Mouse (Mus musculus): Measurements from ENCODE around the gene Surf2. TPM values are rescaled to one million over a fixed set of nuclear protein-coding genes. Genes with fewer than 3 reads are reported as not detected.

Surf2 gene
- polyA plus RNA-seq, 1 experiment from 2014 or later, result 52.0 TPM

GRCm38 (mm10) chr2:26913416-26914147 lies 2.6 kb upstream of the Surf2 start:
- TF ChIP-seq CTCF (IDR thresholded peaks at IDR 0.05), result no peak
- ATAC-seq (no peak), DNase-seq (ENCODE audit: low read depth, low spot score) (no peak)
- ChIA-PET POLR2A (interaction anchor here (0.6 kb wide), 1 partner anchor 150 kb away, joined by 3 read pairs; no protein-coding TSS in a partner anchor), CTCF (interaction anchor here (1.1 to 2.0 kb wide), 2 partner anchors 17 to 267 kb away, joined by 3 to 7 read pairs; no protein-coding TSS in a partner anchor)
- no peaks in the 10 kb centered on the region for H3K27me3 ChIP-seq
- in situ Hi-C loops (cut with MboI; ENCODE audit: low pct_unique_long_range_greater_than_20kb), result loop anchor here (25.0 kb wide), 1 partner anchor 476 kb away; the partner anchor contains the start of gene Sec16a

DNA sequence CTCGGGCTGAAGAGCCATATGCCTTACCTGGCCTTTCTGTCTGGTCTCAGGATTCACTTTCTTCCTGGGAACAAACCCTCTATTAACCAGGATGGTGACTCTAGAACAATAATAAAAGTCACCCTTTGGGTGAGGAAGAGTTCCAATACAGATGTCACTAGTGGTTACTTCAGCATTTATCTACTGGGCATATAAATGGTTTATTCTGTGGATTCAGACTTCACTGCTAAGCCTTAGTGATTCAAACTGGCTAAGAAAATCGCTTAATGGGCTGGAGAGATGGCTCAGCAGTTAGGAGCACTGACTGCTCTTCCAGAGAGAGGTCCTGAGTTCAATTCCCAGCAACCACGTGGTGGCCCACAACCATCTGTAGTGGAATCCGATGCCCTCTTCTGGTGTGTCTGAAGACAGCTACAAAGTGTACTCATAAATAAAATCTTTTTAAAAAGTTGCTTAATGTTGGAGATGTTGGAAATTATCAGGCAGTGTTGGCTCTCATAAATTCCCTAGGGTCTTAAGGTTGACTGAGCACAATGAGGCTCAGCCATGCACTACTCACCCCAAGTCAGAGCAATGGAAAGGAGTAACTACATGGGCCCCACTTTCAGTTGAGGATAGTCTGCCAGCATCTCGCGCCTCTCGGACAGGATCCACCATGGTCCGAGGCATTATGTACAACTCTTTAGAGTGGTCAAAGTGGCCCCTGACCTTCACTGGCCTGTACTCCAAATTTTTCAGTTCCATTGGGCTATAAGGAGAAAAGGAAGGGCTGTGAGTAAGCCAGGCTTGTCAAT lies 1.8 kb upstream of the Surf2 start:
- in situ Hi-C loops (cut with MboI; ENCODE audit: low pct_unique_long_range_greater_than_20kb), result loop anchor here (25.0 kb wide), 1 partner anchor 477 kb away; the partner anchor contains the start of gene Sec16a
- CTCF ChIA-PET, result no interaction called here

GRCm38 (mm10) chr2:26916738-26917137 lies 571 bp downstream of the Surf2 start:
- ChIA-PET CTCF (interaction anchor here (1.4 to 2.5 kb wide), 2 partner anchors 13 to 14 kb away, joined by 3 to 10 read pairs; partner anchors contain the start of gene Surf6), POLR2A (interaction anchor here (3.3 kb wide), 1 partner anchor 10 kb away, joined by 17 read pairs; no protein-coding TSS in a partner anchor)
- no peaks in the 10 kb centered on the region for H3K27me3 ChIP-seq
- no peak for TF ChIP-seq CTCF (IDR thresholded peaks at IDR 0.05)
- DNase-seq (ENCODE audit: low read depth, low spot score), result no peak
- in situ Hi-C loops (cut with MboI; ENCODE audit: low pct_unique_long_range_greater_than_20kb), result loop anchor here (25.0 kb wide), 1 partner anchor 479 kb away; the partner anchor contains the start of gene Sec16a
- ATAC-seq, result no peak

More for the DNA sequence above, 1.8 kb upstream of the Surf2 start:
- no peak for TF ChIP-seq CTCF (IDR thresholded peaks at IDR 0.05)
- POLR2A ChIA-PET, result no interaction called here
- no peak for DNase-seq (ENCODE audit: low read depth, low spot score)
- no peaks in the 10 kb centered on the region for H3K27me3 ChIP-seq
- ATAC-seq, result no peak

GRCm38 (mm10) chr2:26919684-26920083 lies 3.5 kb downstream of the Surf2 start:
- no peak for TF ChIP-seq CTCF (IDR thresholded peaks at IDR 0.05)
- no peak for DNase-seq (ENCODE audit: low read depth, low spot score)
- in situ Hi-C loops (cut with MboI; ENCODE audit: low pct_unique_long_range_greater_than_20kb), result loop anchor here (25.0 kb wide), 1 partner anchor 482 kb away; the partner anchor contains the start of gene Sec16a
- ChIA-PET CTCF (interaction anchor here (1.3 to 2.4 kb wide), 3 partner anchors 10 to 12 kb away, joined by 3 to 7 read pairs (median 3); no protein-coding TSS in a partner anchor), POLR2A (interaction anchor here (0.6 kb wide), 1 partner anchor 16 kb away, joined by 4 read pairs; no protein-coding TSS in a partner anchor)
- no peak for ATAC-seq
- H3K27me3 ChIP-seq, result no peaks in the 10 kb centered on the region

- CTCF ChIA-PET, result interaction anchor here (1.3 to 1.5 kb wide), 2 partner anchors 10 to 11 kb away, joined by 3 read pairs; no protein-coding TSS in a partner anchor
- POLR2A ChIA-PET, result interaction anchor here (0.6 kb wide), 1 partner anchor 16 kb away, joined by 4 read pairs; no protein-coding TSS in a partner anchor
- no peak for TF ChIP-seq CTCF (IDR thresholded peaks at IDR 0.05)
- in situ Hi-C loops (cut with MboI; ENCODE audit: low pct_unique_long_range_greater_than_20kb), result loop anchor here (25.0 kb wide), 1 partner anchor 483 kb away; the partner anchor contains the start of gene Sec16a
- ATAC-seq, result no peak
- DNase-seq (ENCODE audit: low read depth, low spot score), result no peak
- H3K27me3 ChIP-seq, result no peaks in the 10 kb centered on the region
Measured at GRCm38 (mm10) chr2:26920190-26920855, 4.2 kb downstream of the Surf2 start.

GRCm38 (mm10) chr2:26921784-26922183 lies 5.6 kb downstream of the Surf2 start:
- in situ Hi-C loops (cut with MboI; ENCODE audit: low pct_unique_long_range_greater_than_20kb), result loop anchor here (25.0 kb wide), 1 partner anchor 484 kb away; the partner anchor contains the start of gene Sec16a
- ATAC-seq (no peak), DNase-seq (ENCODE audit: low read depth, low spot score) (no peak)
- no peak for TF ChIP-seq CTCF (IDR thresholded peaks at IDR 0.05)
- no peaks in the 10 kb centered on the region for H3K27me3 ChIP-seq
- ChIA-PET CTCF (interaction anchor here (0.8 to 1.6 kb wide), 5 partner anchors 10 to 117 kb away, joined by 3 to 4 read pairs (median 3); no protein-coding TSS in a partner anchor), POLR2A (interaction anchor here (0.9 kb wide), 1 partner anchor 10 kb away, joined by 3 read pairs; no protein-coding TSS in a partner anchor)

DNA sequence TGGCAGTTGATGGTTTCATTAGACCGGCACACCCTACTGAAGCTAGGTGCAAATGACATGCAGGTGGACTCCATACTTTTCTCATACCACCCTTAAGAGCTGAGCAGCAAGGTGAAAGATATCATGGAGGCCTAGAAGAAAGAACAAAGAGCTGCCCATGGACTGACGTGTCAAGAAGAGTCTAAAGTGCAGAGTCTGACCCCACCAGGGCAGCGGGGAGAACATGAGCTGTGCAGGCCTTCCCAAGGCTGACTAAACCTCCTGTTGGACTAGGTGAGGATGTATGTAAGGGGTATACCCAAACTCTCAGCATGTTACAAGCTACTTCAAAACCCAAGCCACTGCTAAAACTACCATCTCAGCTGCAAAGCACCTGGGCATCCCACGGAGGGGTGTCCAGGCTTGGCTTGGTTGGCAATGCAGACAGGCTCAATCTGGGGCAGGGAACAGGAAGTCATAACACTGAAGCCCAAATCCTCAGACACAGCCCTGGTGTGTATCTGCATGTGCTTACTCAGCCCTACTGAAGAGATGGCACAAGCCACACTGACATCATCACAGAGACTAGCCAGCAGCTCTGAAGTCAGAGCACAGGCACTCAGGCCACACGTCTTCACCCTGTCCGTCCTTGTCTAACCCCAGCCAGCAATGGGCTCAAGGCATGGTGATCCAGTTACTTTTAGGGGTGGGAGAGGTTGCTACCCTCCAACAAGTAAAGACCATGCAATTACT lies 11.7 kb downstream of the Surf2 start:
- DNase-seq (ENCODE audit: low read depth, low spot score) (no peak), ATAC-seq (peak; percentile 36)
- H3K27me3 ChIP-seq, result no peaks in the 10 kb centered on the region
- TF ChIP-seq CTCF (IDR thresholded peaks at IDR 0.05), result no peak
- in situ Hi-C loops (cut with MboI; ENCODE audit: low pct_unique_long_range_greater_than_20kb), result no loop called here
- CTCF ChIA-PET, result interaction anchor here (2.0 kb wide), 1 partner anchor 19 kb away, joined by 4 read pairs; no protein-coding TSS in a partner anchor
- POLR2A ChIA-PET, result interaction anchor here (3.7 kb wide), 1 partner anchor 11 kb away, joined by 17 read pairs; the partner anchor contains the start of genes Surf1 and Surf2

GRCm38 (mm10) chr2:26930390-26930789 lies 14.2 kb downstream of the Surf2 start:
- POLR2A ChIA-PET, result no interaction called here
- CTCF ChIA-PET, result interaction anchor here (0.7 to 2.9 kb wide), 7 partner anchors 10 to 110 kb away, joined by 3 to 10 read pairs (median 3); no protein-coding TSS in a partner anchor
- no peaks in the 10 kb centered on the region for H3K27me3 ChIP-seq
- DNase-seq (ENCODE audit: low read depth, low spot score), result no peak
- in situ Hi-C loops (cut with MboI; ENCODE audit: low pct_unique_long_range_greater_than_20kb), result no loop called here
- TF ChIP-seq CTCF (IDR thresholded peaks at IDR 0.05), result peak; percentile 80
- no peak for ATAC-seq
